Mouse (Mus musculus) heart, postnatal 0 days (tissue): ENCODE measurements around the gene Tm4sf4. TPM values are rescaled to one million over a fixed set of nuclear protein-coding genes. Genes with fewer than 3 reads are reported as not detected.

ENCODE experiments used
- ATAC-seq: fragments of 200-750 bp; cut with Nextera tagmentation; 2 replicates; pipeline ENCODE4 v1.8.0; 2017; ENCODE audit warnings: low read depth, moderate number of reproducible peaks, moderate library complexity; ENCODE audit not compliant: insufficient read depth
- DNase-seq: peaks from one replicate; pipeline ENCODE4 v3.0.0-alpha.2; 2016; ENCODE audit warnings: low spot score
- H3K27ac ChIP-seq: fragments of 300-500 bp; sonication (generic); 2 replicates; pipeline ENCODE4 v1.5.1; 2014; ENCODE audit warnings: low read depth, mild to moderate bottlenecking
- H3K27me3 ChIP-seq: fragments of 300-500 bp; sonication (generic); 2 replicates; pipeline ENCODE4 v1.6.1; 2014; ENCODE audit warnings: low read length, mixed read lengths; ENCODE audit not compliant: control insufficient read depth, insufficient read depth
- H3K36me3 ChIP-seq: fragments of 300-500 bp; sonication (generic); replicated peaks from 2 replicates; pipeline ENCODE4 v1.6.1; 2014; ENCODE audit warnings: low read length, mixed read lengths; ENCODE audit not compliant: control insufficient read depth, insufficient read depth
- H3K4me1 ChIP-seq: fragments of 300-500 bp; sonication (generic); 2 replicates; pipeline ENCODE4 v1.6.1; 2014; ENCODE audit warnings: antibody characterized with exemption; ENCODE audit not compliant: control insufficient read depth, insufficient read depth
- H3K4me2 ChIP-seq: fragments of 300-500 bp; sonication (generic); 2 replicates; pipeline ENCODE4 v1.6.1; 2014; ENCODE audit warnings: low read depth, mild to moderate bottlenecking, low read length, moderate library complexity
- H3K4me3 ChIP-seq: fragments of 300-500 bp; sonication (generic); 2 replicates; pipeline ENCODE4 v1.5.1; 2014; ENCODE audit warnings: low read depth, low read length
- H3K9ac ChIP-seq: fragments of 300-500 bp; sonication (generic); replicated peaks from 2 replicates; pipeline ENCODE4 v1.6.1; 2014; ENCODE audit warnings: low read depth, low read length, mixed read lengths
- H3K9me3 ChIP-seq: fragments of 300-500 bp; sonication (generic); replicated peaks from 2 replicates; pipeline ENCODE4 v1.6.1; 2016; ENCODE audit warnings: low read length; ENCODE audit not compliant: control insufficient read depth
- CTCF ChIP-seq: IDR thresholded peaks from 2 replicates; pipeline ENCODE4 v1.5.1; 2016; ENCODE audit warnings: antibody characterized with exemption, control low read depth, low read depth
- EP300 ChIP-seq: IDR thresholded peaks from 2 replicates; pipeline ENCODE4 v1.6.1; 2016; ENCODE audit warnings: antibody characterized with exemption, low read depth
- WGBS: fragments of 180-500 bp; shearing (Covaris S2); extraction: QIAGEN DNeasy Blood & Tissue Kit; methylation state at CpG from one replicate; pipeline ENCODE4 v1.1.7; 2014; 5-methylcytosine and 5-hydroxymethylcytosine counted together
- polyA plus RNA-seq: library from polyadenylated mRNA; unstranded; fragments of >200 nt; fragmentation: Nextera tagmentation; extraction: Ambion mirVana; gene quantifications from 2 replicates; pipeline ENCODE4 v1.2.1, GENCODE M21; 2015
- total RNA-seq: library from RNA; depleted of rRNA; stranded (reverse); fragments of >200 nt; gene quantifications from 2 replicates; pipeline ENCODE4 v1.2.3, GENCODE M21; 2014; ENCODE audit warnings: low replicate concordance; rRNA removed

The Tm4sf4 gene
- total and polyA plus RNA-seq, 2 experiments from 2014 or later = 0.92 to 1.2 TPM

GRCm38 (mm10) chr3:57480640-57481039 is 55.5 kb downstream of the Tm4sf4 start:
- no peaks in the 10 kb centered on the region for H3K27me3 ChIP-seq
- no peak overlapping the region for H3K27ac ChIP-seq
- DNase-seq = no peak
- TF ChIP-seq CTCF (no peak), EP300 (no peak)
- no peak overlapping the region for H3K9ac ChIP-seq
- ATAC-seq = no peak
- no peak overlapping the region for H3K4me3 ChIP-seq
- 71% methylated on average over 4 of the region's 4 CpGs for WGBS
- H3K4me1 ChIP-seq = peaks cover 10% of the 10 kb centered on the region
- no peak overlapping the region for H3K4me2 ChIP-seq
- no peaks in the 10 kb centered on the region for H3K9me3 ChIP-seq
- H3K36me3 ChIP-seq = peaks cover 17% of the 10 kb centered on the region

- Histone ChIP-seq H3K9me3 (no peaks in the 10 kb centered on the region), H3K4me1 (peaks cover 21% of the 10 kb centered on the region), H3K4me3 (no peak overlapping the region), H3K27me3 (no peaks in the 10 kb centered on the region), H3K4me2 (0 out of 2 replicates have a peak overlapping the region, but pooled peaks have one; percentile 2), H3K36me3 (peaks cover 4% of the 10 kb centered on the region; the same call in 1 of the 2 replicates), H3K27ac (peak overlapping the region; percentile 38), H3K9ac (no peak overlapping the region)
- 47% methylated on average over 5 of the region's 5 CpGs for WGBS
- ATAC-seq = no peak
- DNase-seq = no peak
- TF ChIP-seq CTCF = no peak
- TF ChIP-seq EP300 = no peak
Measured at GRCm38 (mm10) chr3:57481981-57482380, 56.9 kb downstream of the Tm4sf4 start.

GRCm38 (mm10) chr3:57486068-57486467 is 61.0 kb downstream of the Tm4sf4 start:
- Histone ChIP-seq H3K4me3 (no peak overlapping the region), H3K4me1 (peaks cover 37% of the 10 kb centered on the region), H3K9me3 (no peaks in the 10 kb centered on the region), H3K27ac (no peak overlapping the region), H3K4me2 (no peak overlapping the region), H3K27me3 (no peaks in the 10 kb centered on the region), H3K9ac (no peak overlapping the region), H3K36me3 (no peaks in the 10 kb centered on the region)
- DNase-seq = no peak
- TF ChIP-seq EP300 (no peak), CTCF (no peak)
- WGBS = 73% methylated on average over 4 of the region's 4 CpGs
- no peak for ATAC-seq

GRCm38 (mm10) chr3:57487455-57488153 is 62.5 kb downstream of the Tm4sf4 start:
- TF ChIP-seq CTCF (no peak), EP300 (no peak)
- H3K9me3 ChIP-seq = no peaks in the 10 kb centered on the region
- DNase-seq (peak; percentile 63), ATAC-seq (peak; percentile 90)
- WGBS = 38% methylated on average over 8 of the region's 8 CpGs
- peak overlapping the region; percentile 7; the same call in 1 of the 2 replicates for H3K4me2 ChIP-seq
- peak overlapping the region; percentile 63 for H3K27ac ChIP-seq
- no peak overlapping the region for H3K9ac ChIP-seq
- no peaks in the 10 kb centered on the region for H3K36me3 ChIP-seq
- H3K4me3 ChIP-seq = no peak overlapping the region
- peaks cover 29% of the 10 kb centered on the region for H3K4me1 ChIP-seq
- no peaks in the 10 kb centered on the region for H3K27me3 ChIP-seq

Other genes starting within 250 kb of the Tm4sf4 start
- gene Tm4sf1, start 123.3 kb upstream of the Tm4sf4 start, total RNA-seq = 141 and 192 TPM in 2 replicates
- gene Tm4sf1, start 123.3 kb upstream of the Tm4sf4 start, polyA plus RNA-seq = 333 and 346 TPM in 2 replicates
- 88.9 and 90.9 TPM in 2 replicates for gene Wwtr1, start 150.6 kb downstream of the Tm4sf4 start, total RNA-seq
- gene Wwtr1, start 150.6 kb downstream of the Tm4sf4 start, polyA plus RNA-seq = 24.9 and 26.1 TPM in 2 replicates
- 18.3 and 70.3 TPM in 2 replicates for gene Commd2, start 226.4 kb downstream of the Tm4sf4 start, total RNA-seq
- 53.9 and 55.2 TPM in 2 replicates for gene Commd2, start 226.4 kb downstream of the Tm4sf4 start, polyA plus RNA-seq